Mouse (Mus musculus): ENCODE data around the gene 1700023F06Rik. TPM values are rescaled to one million over a fixed set of nuclear protein-coding genes. Genes with fewer than 3 reads are reported as not detected.

Gene 1700023F06Rik
- total and polyA plus RNA-seq, 2 experiments = not detected

DNA sequence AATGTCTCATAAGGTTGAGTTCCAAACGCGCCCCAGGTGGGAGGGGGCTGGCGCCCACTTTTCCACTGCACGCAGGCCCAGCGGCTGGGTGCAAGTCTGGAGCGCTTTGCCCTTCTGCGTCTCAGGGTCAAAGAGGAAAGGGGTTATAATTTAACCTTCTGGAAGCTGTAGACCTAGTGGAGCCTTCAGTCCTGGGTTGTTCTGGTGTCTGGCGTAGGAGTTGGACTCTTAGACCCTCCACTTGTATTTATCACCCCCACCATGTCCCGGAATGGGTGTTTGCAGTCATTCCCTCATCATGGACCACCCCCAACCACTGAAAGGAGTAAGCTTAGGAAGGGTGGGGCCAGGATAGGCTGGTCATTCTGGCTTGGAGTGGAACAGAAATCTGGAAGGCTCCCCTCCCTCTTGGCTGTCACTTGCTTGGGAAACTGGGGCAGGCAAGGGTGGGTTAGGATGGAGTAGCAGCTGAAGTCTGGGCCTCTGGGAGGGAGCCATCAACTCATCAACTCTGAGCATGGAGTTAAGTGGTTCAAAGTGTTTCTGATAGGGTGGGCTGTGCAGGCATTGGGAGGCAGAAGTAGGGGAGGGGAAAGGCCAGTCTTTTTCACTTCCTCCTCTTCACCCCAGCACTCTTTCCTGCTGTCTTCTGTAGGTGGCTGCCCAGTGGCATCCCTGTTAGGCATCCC, 36.5 kb downstream of the 1700023F06Rik start:
- Histone ChIP-seq H3K27me3 (ENCODE audit: control insufficient read depth, insufficient read depth, low read length) (peaks cover 3% of the 10 kb centered on the region; the same call in 1 of the 2 replicates), H3K4me1 (ENCODE audit: control insufficient read depth, insufficient read depth, low read length) (no peaks in the 10 kb centered on the region), H3K36me3 (ENCODE audit: control insufficient read depth, insufficient read depth, low read length) (no peaks in the 10 kb centered on the region), H3K27ac (replicated peaks; ENCODE audit: insufficient read depth, low read depth, low read length) (no peak overlapping the region), H3K9ac (ENCODE audit: low read depth, low read length) (no peak overlapping the region; the same call in 1 of the 2 replicates), H3K4me3 (ENCODE audit: insufficient read depth, low read depth, low read length) (peak overlapping the region; percentile 26), H3K79me2 (ENCODE audit: control insufficient read depth, insufficient read depth, low read length) (no peaks in the 10 kb centered on the region)
- TF ChIP-seq POLR2A (IDR thresholded peaks at IDR 0.05; ENCODE audit: extremely low read depth, insufficient read depth, low read length) = no peak
- WGBS = 41% methylated on average over 9 of the region's 9 CpGs
- DNase-seq (ENCODE audit: extremely low read depth, low read depth, low spot score) = no peak

DNA sequence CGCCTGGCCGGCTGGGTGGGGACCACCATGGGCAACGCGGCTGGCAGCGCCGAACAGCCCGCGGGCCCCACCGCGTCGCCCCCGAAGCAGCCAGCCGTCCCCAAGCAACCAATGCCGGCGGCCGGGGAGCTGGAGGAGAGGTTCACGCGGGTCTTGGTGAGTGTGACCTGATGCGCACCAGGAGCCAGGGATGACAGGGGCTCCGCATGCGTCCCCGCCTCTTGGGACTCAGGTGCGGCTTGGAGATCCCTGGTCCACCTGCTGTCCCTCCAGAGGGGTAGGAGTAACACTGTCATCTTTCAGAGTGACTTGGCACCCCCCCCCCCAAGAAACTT, 37.1 kb downstream of the 1700023F06Rik start:
- Histone ChIP-seq H3K36me3 (ENCODE audit: control insufficient read depth, insufficient read depth, low read length) (no peaks in the 10 kb centered on the region), H3K4me1 (ENCODE audit: control insufficient read depth, insufficient read depth, low read length) (no peaks in the 10 kb centered on the region), H3K79me2 (ENCODE audit: control insufficient read depth, insufficient read depth, low read length) (no peaks in the 10 kb centered on the region), H3K27ac (replicated peaks; ENCODE audit: insufficient read depth, low read depth, low read length) (no peak overlapping the region; the same call in 1 of the 2 replicates), H3K4me3 (ENCODE audit: insufficient read depth, low read depth, low read length) (peak overlapping the region; percentile 81; the same call in 1 of the 2 replicates), H3K27me3 (ENCODE audit: control insufficient read depth, insufficient read depth, low read length) (peaks cover 3% of the 10 kb centered on the region; the same call in 1 of the 2 replicates), H3K9ac (ENCODE audit: low read depth, low read length) (peak overlapping the region; percentile 83)
- TF ChIP-seq CTCF (IDR thresholded peaks at IDR 0.05; ENCODE audit: low read depth, low read length) (no peak), POLR2A (IDR thresholded peaks at IDR 0.05; ENCODE audit: extremely low read depth, insufficient read depth, low read length) (no peak)
- DNase-seq (ENCODE audit: extremely low read depth, low read depth, low spot score) = no peak
- WGBS = 8% methylated on average over 23 of the region's 23 CpGs

DNA sequence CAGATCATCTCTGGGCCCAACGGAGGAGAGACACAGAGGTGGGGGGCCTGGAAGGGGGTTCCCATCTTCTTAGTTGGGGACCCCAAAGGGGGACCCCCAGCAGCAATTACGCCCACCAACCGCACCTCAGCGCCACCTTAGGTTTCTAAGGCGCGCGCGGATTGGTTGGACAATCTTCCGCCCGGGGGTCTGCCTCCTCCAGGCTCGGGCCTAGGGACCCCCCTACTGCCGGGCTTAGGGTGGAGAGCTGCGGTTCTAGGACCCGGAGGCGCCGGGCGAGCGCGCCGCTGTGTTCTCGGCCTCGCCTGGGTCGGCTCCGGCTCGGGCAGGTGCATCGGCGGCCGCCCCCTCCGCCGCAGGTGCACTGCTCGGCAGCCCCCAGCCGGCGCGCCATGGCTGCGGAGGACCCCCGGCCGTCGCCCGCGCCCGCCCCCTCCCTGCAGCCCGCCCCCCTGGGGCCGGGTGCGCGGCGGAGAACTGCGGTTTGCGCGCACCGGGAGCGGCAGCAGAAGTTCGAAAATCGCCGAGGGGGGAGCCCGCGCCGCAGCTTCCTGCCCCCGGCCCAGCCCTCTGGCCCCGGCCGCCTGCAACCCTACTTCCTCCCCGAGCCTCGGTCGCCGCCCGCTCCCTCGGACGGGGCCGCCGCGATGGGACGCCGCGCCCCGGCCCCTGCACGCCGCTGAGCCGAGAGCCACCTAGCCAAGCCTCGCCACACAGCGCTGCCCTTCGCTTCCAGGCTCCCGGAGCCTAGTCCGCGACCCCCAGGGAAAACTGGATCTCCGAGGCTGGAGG, 37.7 kb downstream of the 1700023F06Rik start, which contains the start of gene Fmnl1:
TSS of gene Fmnl1 (plus strand) at position 614 of the 792 bp plus-strand sequence.
- peak within 1 kb of the TSS; percentile 83 for H3K9ac ChIP-seq (ENCODE audit: low read depth, low read length)
- H3K27me3 ChIP-seq (ENCODE audit: control insufficient read depth, insufficient read depth, low read length) = peaks cover 3% of the 10 kb centered on the region; the same call in 1 of the 2 replicates
- no peaks in the 10 kb centered on the region for H3K36me3 ChIP-seq (ENCODE audit: control insufficient read depth, insufficient read depth, low read length)
- H3K27ac ChIP-seq (replicated peaks; ENCODE audit: insufficient read depth, low read depth, low read length) = no peak within 1 kb of the TSS; the same call in 1 of the 2 replicates
- 4% methylated on average over 79 of the region's 84 CpGs for WGBS
- H3K4me3 ChIP-seq (ENCODE audit: insufficient read depth, low read depth, low read length) = peak within 1 kb of the TSS; percentile 81
- no peak for TF ChIP-seq POLR2A (IDR thresholded peaks at IDR 0.05; ENCODE audit: extremely low read depth, insufficient read depth, low read length)
- TF ChIP-seq CTCF (IDR thresholded peaks at IDR 0.05; ENCODE audit: low read depth, low read length) = no peak
- no peak for DNase-seq (ENCODE audit: extremely low read depth, low read depth, low spot score)
- no peaks in the 10 kb centered on the region for H3K79me2 ChIP-seq (ENCODE audit: control insufficient read depth, insufficient read depth, low read length)
- no peaks in the 10 kb centered on the region for H3K4me1 ChIP-seq (ENCODE audit: control insufficient read depth, insufficient read depth, low read length)

DNA sequence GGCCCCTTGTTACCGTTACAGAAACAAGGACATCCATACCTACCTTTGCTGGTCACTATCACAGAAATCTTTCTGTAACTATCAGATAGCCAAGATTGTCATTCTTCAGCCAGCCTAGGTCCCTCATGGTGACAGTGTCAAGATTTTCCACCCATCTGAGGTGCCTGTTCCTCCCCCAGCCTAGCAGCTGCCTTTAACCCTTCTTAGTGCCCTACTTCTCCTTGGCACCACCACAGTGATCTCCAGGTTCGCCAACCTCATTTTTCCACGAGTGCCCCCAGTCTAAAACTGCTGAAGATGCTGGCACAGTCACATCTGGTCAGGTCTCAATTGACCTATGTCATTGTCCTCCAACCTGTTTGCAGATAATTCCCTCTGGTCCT, 38.3 kb downstream of the 1700023F06Rik start:
- Histone ChIP-seq H3K27ac (replicated peaks; ENCODE audit: insufficient read depth, low read depth, low read length) (no peak overlapping the region), H3K79me2 (ENCODE audit: control insufficient read depth, insufficient read depth, low read length) (no peaks in the 10 kb centered on the region), H3K4me3 (ENCODE audit: insufficient read depth, low read depth, low read length) (no peak overlapping the region), H3K36me3 (ENCODE audit: control insufficient read depth, insufficient read depth, low read length) (no peaks in the 10 kb centered on the region), H3K27me3 (ENCODE audit: control insufficient read depth, insufficient read depth, low read length) (peaks cover 3% of the 10 kb centered on the region; the same call in 1 of the 2 replicates), H3K4me1 (ENCODE audit: control insufficient read depth, insufficient read depth, low read length) (no peaks in the 10 kb centered on the region), H3K9ac (ENCODE audit: low read depth, low read length) (no peak overlapping the region)
- no peak for TF ChIP-seq POLR2A (IDR thresholded peaks at IDR 0.05; ENCODE audit: extremely low read depth, insufficient read depth, low read length)
- no peak for TF ChIP-seq CTCF (IDR thresholded peaks at IDR 0.05; ENCODE audit: low read depth, low read length)
- no peak for DNase-seq (ENCODE audit: extremely low read depth, low read depth, low spot score)
- 52% methylated on average over 3 of the region's 3 CpGs for WGBS

DNA sequence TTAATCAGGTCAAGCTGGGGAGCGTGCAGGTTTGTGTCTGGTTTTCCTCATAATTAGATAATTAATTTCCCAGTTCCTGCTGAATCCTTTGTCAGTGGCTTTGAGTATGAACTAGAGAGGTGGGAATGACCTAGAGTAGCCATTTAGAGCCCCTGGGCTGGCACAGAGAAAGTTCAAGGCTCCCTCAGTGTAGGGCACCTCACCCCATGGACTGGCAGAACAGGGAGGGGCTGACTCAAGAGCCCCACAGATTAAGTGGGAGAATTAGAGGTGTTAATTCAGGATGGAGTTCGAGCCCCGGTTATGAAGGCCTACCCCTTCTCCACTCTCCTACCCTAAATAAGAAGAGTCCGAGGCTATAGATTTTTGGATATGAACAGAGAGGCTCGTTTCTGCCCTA, 38.7 kb downstream of the 1700023F06Rik start:
- no peaks in the 10 kb centered on the region for H3K4me1 ChIP-seq (ENCODE audit: control insufficient read depth, insufficient read depth, low read length)
- WGBS = 93% methylated on average over 5 of the region's 5 CpGs
- no peak overlapping the region for H3K4me3 ChIP-seq (ENCODE audit: insufficient read depth, low read depth, low read length)
- no peak overlapping the region for H3K9ac ChIP-seq (ENCODE audit: low read depth, low read length)
- H3K27me3 ChIP-seq (ENCODE audit: control insufficient read depth, insufficient read depth, low read length) = peaks cover 3% of the 10 kb centered on the region; the same call in 1 of the 2 replicates
- no peak overlapping the region for H3K27ac ChIP-seq (replicated peaks; ENCODE audit: insufficient read depth, low read depth, low read length)
- DNase-seq (ENCODE audit: extremely low read depth, low read depth, low spot score) = no peak
- TF ChIP-seq POLR2A (IDR thresholded peaks at IDR 0.05; ENCODE audit: extremely low read depth, insufficient read depth, low read length) = no peak
- no peak for TF ChIP-seq CTCF (IDR thresholded peaks at IDR 0.05; ENCODE audit: low read depth, low read length)
- no peaks in the 10 kb centered on the region for H3K79me2 ChIP-seq (ENCODE audit: control insufficient read depth, insufficient read depth, low read length)
- no peaks in the 10 kb centered on the region for H3K36me3 ChIP-seq (ENCODE audit: control insufficient read depth, insufficient read depth, low read length)
